Mouse (Mus musculus) spleen, adult 18-20 months (tissue): ENCODE results near the gene Pycr2.

Experiments used
- DNase-seq, 2 experiments: peaks; one replicate each; pipeline ENCODE4 v3.0.0; 2022; ENCODE audit warnings: mixed read lengths in 2 of 2

The Pycr2 gene

DNA sequence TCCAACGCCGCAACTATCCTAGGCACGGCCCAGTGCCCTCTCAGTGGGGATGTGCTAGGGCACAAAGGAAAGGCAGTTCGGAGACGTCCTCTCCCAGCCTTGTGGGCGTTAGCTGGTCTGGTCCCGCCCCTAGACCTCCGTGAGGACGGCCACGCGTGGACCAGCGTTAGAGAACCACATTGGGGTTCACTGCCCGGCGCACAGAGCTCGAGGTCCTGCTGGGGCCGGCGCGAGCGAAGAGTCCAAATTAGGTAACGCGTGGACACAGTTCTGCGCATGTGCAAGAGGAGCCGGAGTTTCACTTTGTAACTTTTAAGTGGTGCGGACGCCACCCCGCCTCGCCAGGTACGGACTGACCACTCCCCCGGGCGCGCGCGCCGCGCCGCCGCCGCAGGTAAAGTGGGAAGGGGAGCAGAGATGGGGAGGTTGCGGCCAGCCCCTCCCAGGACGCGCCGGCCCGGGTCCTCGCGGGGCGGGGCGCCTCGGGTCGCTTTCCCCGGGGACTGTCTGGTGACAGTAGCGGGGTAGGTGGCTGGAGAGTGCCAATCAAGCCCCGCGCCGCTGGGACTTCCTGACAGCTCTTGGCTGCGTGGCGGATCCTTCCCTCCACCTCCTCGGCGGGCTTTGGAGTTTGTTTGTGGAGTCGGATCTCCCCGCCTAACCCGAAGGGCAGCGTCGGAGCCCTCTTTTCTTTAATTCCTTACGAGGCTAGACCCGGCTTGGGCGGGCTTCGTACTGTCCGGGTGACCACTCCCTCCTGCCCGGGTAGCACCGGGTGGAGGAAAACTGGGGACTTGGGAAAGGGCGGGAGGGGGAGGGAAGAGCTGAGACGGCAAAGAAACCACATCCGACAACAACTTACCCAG is 38.3 kb downstream of the Pycr2 start, which contains the start of gene Tmem63a:
Gene Tmem63a, plus strand, starts transcription at position 179 of the 866 bp plus-strand sequence.
- DNase-seq, result peak; percentile 64 to 76

DNA sequence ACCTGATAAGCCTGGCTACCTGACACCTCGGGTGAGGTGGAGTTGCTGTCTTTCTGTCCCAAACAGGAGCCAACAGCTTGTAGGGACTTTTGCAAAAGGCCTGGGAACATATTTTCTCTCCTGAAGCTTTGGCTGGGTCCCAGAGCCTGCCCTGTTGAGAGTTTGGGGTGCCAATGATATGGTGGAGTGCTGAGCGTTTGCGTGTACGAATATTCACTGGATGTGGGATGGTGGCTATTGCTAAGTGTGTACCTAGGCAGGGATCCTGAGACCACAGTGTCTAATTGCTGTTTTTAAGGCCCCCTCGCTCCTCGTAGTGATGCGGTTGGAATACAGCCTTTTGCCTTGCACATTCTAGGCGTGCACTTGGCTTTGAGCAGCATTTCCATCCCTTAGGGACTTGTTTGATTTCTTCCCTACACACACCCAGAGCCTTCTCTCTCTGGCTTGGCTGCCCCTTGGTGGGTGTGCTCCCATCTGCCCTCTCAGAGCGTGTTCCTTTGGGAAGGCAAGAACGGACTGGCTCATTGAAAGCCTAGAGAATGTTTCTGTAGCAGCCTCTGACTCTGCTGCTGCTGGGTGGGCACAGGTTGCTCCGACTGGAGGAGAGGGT is 39.0 kb downstream of the Pycr2 start:
- DNase-seq, result no peak

DNA sequence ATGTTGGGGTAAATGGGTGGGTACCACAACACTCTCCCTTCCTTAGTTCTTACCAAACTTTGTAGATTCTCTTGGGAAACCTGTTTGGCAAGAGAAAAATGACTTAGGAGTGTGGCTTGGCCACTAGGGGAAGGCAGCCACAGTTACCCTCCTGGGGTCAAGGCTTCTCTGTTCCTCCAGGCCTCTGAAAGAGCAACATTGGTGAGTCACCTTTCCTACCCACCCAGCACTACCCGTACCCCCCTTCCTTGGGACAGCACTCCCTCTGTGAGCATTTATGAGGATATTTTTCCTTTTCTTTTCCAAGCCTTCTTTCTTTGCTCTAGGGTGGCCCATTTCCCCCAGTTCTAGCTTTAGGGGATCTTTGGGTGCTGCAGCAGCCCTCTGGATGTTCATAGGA is 39.8 kb downstream of the Pycr2 start:
- DNase-seq, result no peak

DNA sequence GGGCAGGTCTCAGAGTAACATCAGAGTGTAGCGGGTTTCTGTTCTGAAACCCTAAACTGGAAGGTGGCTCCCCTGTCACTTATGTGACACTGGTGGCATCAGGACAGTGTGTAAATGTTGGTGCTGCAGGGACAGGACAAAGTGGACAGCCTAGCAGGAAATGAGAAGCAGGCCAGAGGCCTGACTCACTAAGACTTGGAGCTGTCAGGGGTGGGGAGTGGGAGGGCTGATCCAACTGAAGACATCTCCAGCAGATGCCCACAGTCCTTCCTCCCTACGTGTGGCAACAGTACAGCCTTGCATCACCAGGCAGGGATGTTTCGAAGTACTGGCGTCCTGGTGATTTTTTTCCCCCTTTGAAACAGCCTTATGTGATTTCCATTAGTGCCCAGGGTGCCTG is 40.5 kb downstream of the Pycr2 start:
- no peak for DNase-seq

DNA sequence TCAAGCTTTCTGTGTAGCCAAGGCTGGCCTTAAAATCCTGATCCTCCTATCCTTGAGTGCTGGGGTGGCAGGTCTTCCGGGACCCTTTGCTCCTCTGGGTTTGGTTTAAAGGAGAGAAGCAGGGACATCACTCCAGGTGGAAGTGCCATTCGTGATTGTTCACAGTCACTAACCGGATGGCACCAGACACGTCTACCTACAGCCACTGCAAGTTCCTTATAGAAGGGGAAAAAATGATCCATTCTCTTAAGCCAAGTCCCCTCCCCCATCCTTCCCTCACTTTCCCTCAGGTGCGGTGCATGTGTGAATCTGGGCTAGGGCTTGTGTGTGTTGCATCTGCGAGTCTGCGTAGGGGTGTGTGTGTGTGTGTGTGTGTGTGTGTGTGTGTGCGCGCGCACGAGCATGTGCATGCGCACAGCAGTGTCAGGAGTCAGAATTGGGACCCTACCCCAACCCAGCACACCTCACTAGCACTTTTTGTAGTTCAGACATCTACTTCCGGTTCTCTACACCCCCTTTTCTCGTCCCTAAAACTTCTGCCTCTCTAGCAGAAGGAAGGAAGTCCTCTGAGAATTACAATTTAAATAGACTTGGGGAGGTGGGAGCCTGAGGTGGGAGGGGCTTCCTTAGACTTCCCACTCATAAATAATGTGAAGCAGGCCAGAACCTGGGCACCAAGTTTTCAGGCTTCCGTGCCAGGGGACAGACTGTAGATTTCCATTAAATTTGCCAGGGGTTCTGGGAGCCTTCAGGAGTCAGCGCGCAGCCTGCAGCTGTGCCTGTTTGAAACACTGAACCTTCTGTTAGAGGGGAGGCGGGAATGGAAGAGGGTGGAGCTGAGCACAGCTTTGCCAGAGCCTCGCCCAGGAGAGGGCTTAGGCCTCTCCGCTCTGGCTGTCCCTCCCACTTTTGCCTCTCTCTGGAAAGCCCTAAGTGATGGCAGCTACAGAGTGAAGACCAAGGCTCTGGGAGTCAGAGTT is 41.2 kb downstream of the Pycr2 start:
- no peak for DNase-seq

DNA sequence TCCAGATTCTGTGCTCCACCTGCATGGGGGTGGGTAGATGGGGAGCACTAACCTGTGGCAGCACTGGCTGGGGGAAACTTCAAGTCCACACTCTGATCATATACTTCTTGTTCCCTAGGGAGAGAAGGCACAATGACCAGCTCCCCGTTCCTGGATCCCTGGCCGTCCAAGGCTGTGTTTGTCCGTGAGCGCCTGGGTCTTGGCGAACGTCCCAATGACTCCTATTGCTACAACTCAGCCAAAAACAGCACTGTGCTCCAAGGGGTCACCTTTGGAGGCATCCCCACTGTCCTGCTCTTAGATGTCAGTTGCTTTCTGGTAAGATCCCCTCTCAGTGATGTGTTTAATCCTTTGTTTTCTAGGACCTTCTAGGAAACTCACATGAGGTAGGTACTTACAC is 42.4 kb downstream of the Pycr2 start:
- no peak for DNase-seq

DNA sequence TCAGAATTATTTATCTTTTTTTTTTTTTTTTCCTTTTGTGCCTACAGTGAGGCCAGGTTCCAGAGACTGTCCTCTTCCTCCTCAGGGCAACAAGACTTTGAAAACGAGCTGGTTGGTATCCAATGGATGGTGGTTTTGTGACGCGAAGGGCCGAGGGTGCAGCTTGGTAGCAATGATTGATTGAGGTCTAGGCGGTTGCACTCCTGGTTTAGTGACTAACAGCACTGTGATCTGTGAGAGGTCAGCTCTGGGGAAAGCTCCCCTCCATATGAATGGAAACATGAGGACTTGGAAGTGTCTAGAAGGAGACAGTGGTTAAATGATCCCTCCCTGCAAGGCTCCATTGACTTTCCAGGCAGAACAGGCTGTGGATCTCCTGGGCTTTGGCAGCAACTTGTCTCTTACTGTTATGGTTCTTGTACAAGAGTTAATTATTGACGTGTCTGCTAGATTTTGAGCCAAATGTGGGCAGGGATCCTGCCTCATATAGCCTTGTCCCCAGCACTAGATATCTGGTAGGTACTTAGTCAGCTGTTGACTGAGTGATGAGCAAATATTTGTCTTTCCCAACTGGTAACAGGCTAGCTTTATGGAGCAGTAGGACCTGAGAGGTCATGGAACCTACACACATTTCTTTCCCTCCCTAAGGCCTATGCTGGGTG is 48.1 kb downstream of the Pycr2 start:
- DNase-seq, result no peak

DNA sequence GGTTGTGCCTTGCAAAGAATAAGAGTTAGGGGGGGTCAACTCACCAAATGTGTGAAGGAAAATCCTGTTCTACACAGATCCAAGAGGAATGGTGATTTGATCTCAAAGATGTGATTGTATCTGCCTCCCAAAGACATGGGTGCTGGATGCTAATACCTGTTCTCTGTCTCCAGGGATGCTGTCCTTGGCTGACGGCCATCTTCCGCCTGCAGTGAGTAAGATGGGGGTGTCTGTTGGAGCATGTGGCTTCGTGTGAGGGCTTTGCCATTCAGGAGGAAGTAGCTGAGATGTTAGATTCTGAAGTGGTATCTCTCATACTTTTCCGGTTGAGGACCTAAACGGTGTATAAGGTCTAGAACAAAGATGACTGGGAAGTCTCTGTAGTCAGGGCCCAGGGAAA is 48.7 kb downstream of the Pycr2 start:
- DNase-seq, result no peak

DNA sequence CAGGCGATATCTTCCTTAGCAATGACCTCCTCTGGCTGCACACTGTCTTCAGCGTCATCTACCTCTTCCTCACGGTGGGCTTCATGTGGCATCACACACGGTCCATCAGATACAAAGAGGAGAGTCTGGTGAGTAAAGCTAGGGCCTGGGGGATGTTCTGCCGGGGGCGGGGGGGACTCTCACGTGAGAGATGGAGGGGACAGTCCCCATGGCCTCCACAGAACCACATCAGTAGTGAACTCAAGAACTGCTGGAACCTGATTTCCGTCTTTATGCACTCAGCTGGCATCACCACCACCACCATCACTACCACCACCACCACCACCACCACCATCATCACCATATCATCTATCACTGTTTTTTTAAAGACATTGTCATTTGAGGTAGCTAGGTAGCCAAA is 52.3 kb downstream of the Pycr2 start:
- DNase-seq, result no peak

DNA sequence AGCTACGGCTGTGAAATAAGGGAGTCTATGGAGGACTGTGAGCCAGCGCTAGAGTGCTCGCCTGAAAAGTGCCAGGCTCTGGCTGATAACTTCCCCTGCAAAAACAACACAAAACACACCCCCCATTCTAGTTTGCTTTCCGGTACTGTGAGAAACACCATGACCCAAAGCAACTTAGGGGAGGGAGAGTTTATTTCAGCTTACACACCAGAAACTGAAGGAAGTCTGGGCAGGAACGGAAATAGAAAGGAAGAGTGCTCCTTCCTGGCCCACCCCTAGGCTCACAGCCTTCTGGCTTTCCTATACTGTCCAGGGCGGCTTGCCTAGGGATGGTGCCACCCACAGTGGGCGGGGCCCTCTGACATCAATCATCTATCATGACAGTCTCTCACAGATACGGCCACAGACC is 52.9 kb downstream of the Pycr2 start:
- DNase-seq, result peak in 1 of 2 experiments; percentile 19
